Mouse (Mus musculus) MEL-GATA-1-ER (cell line): ENCODE measurements around the gene Zfp592.

ENCODE experiments used
- DNase-seq: peaks from one replicate; pipeline ENCODE4 v3.0.0-alpha.2; 2012; ENCODE audit warnings: low read depth; ENCODE audit errors: extremely low read depth

The Zfp592 gene

DNA sequence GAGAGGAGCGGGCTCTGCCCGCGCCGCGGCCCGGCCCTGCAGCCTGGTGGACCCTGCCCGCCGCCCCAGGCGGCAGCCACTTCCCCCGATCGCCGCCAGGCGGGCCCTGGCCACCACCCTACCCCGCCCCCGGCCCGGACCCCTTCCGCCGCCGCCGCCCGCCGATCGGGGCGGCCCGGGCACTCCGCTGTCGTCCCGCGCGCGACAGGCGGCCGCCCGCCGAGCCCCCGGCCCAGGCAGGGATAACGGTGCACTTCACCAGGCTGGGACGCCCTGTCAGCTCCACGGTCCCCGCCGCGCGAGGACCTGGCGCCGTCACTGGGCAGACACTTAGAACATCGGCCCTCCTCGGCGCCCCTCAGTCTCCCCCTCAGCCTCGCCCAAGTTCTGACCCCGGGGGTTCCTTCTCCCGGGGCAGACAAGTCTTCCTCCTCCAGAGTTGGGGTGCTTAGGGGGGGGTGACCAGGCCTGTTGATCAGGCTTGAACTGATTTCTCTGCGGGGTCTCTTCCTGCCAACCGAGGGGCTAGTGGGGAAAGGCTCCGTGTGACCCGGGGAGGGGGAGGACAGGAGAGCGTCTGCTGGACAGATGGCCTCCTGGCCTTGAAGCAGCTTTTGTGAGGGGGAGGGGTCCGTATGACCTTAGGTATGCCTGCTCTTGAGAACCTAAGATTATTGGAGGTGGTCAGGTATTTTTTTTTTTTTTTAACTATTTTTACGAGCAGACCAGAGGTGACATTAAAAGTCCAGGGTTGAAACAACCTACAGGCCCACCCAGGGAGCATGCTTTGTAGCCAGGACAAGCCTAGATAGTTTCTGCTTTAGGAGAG is 567 bp downstream of the Zfp592 start:
- DNase-seq, result no peak

DNA sequence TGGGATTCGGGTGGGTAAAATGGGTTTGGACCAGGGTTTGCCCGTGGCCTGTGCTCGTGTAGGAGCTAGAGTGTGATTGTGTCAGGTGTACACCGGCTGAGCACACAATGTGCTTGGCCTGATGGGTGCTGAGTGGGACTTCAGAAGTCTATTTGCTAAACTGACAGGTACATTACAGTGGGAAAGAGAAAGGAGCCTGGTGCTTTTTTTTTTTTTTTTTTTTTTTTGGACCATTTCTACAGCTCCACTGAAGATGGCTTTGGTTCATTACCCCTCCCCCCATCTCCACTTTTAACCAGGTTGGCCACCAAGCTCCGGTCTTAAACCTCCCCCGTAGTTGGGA is 1.2 kb downstream of the Zfp592 start:
- DNase-seq, result no peak

DNA sequence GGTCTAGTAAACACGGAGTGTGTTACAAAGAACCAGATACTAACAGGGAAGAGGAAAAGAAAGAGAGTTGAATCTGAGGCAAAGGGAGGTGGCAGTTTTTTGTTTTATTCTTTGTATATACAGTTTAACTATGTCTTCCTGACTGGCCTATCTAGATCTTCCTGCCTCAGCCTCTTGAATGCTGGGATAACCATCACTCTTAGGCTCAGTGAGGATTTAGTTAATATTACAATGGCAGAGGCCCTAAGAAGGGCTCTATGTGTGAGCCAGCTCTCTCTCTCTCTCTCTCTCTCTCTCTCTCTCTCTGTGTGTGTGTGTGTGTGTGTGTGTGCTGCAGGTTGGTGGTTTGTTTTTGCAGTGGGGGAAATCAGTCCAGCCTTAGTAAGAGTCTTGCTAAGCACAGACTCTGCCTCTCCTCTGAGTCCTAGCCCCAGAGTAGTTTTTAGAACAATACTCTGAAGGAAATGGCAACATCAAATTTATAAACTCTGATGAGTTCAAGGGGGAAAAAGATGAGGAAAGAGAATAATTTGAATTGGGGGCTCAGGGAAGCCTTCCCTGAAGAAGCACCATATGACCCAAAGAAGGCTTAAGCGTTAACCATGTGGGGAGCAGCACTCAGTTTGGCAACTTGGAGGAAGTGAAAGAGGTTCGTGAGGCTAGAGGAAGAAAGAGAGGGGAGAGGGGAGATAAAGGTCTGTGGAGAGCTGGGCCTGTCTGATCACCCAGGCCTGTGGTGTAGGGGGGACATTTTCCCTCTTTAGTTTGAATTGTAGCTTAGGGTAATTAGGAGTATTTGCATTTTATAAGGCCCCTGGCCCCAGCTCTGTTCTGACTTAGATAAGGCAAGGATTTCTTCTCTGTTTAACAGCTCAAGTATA is 2.0 kb downstream of the Zfp592 start:
- DNase-seq, result peak; percentile 86

DNA sequence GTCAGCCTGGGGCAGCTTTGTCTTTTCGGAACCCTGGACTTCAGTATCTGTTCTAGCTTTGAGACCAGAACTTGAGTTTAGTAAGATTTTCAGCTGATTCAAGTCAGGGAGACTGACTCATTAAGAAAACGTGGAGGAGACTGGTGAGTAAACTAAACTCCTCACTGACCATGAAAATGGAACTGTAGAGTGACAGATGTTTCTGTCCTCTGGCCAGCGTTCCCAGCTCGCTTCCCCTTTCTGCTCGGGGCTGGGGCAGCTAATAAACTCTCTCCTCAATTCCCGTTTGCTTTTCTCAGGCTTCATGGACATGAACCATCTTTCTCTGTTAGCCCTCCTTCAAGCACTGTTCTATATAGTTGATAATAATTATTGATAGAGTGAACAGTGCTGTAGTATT is 4.3 kb downstream of the Zfp592 start:
- no peak for DNase-seq

DNA sequence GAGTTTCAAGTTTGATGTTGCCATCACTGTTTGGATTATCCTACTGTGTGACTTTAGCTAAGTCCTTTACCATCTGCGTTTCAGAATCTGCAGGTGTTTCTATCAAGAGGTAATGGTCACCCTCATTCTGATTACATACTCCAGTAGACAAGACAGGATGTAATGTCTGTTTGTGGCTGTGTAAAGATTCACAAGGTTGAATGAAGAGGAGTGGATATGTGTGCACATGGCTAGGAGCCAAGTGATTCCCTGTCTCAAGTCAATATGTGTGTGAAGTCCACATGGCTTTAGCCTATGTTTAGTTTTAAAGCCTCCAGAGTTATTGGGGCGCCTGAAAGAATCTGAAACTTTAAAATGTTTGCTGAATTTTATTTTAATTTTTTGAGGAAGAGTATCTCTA is 6.1 kb downstream of the Zfp592 start:
- no peak for DNase-seq

DNA sequence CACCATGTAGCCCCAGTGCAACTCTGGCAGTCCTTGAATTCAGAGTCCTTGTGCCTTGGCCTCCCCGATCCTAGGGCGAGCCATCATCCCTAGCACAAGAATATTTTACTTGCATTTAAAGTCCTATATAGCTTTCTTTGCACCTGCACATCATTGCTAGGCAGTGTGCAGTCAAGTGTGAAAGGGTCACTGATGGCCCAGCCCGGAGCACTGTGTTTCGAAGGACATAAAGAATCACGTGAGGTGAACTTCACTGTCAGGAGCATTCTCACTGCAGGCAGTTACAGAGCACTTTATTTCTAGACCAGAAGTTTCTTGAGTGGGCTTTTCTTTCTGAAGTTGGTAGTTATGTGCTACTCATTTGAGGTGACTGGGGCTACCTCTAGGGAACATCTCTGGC is 8.4 kb downstream of the Zfp592 start:
- DNase-seq, result no peak

DNA sequence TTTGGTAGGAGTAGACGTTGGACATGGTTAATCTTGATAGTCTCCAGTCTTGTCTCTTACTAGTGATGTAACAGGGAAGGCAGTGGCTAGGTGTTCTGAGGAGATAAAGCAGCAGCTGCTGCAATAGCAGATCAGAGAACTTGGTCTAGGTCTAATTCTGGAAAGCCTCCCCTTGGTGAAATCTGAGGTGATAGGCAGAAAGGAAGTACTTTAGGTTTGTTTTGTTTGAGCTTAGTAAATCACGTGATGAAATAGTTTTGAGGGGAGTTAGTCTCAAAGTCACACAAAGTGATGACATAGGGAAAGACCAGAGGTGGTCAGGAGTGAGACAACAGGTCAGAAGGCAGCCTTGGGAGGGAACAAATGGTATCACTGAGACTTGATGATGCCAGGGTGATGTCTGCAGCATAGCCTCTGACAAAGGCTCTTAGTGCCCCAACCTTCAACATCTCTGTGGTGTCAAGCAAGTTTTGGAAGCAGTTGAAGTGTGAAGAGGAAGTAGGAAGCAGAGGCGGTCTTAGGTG is 11.1 kb downstream of the Zfp592 start:
- DNase-seq, result peak; percentile 53

DNA sequence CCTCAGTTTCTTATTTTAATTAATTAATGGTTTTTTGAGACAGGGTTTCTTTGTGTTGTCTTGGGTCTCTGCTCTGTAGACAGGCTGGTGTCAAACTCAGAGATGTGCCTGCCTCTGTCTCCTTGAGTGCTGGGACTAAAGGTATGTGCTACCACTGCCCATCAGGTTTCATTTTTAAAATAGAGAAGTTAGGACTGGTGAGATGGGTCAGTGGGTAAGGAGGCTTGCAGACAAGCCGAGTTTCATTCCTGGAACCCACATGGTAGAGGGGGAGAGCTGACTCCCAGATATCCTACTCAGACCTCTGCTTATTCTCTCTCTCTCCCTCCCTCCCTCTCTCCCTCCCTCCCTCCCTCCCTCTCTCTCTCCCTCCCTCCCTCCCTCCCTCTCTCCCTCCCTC is 12.5 kb downstream of the Zfp592 start:
- no peak for DNase-seq

DNA sequence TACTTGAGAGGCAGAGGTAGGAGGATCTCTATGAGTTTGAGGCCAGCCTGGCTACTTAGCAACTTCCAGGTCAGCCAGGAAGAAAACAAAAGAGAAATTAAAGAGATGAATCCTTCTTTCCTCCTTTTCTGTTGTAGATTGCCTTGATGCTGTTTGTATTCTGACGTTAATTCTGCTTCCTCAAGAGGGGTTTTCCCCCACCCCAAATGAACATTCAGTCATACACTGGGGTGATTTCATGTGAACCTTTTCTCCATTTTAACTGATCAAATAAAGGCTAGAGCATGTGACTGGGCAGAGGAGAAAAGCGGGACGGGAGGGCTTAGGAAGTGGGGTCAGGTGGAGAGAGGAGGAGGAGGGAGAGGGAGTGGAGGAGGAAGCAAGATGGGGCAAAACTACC is 14.8 kb downstream of the Zfp592 start:
- no peak for DNase-seq

DNA sequence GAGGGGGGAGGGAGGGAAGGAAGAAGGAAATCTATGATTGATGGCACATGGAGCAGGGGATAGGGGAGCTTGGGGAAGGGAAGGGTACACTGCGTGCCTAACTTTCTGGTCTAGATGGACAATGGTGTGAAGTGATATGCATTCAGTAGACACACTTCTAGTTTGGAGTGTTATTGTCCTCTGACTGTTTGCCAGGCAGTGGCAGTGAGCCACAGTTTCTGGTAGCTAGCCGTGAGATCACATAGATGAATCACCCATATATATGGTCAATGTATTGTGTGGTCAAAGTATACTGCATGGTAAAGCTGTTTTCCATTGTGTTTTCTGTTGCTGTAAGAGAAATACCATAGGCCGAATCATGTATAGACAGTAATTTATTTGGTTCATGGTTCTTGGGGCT is 18.1 kb downstream of the Zfp592 start:
- DNase-seq, result no peak

DNA sequence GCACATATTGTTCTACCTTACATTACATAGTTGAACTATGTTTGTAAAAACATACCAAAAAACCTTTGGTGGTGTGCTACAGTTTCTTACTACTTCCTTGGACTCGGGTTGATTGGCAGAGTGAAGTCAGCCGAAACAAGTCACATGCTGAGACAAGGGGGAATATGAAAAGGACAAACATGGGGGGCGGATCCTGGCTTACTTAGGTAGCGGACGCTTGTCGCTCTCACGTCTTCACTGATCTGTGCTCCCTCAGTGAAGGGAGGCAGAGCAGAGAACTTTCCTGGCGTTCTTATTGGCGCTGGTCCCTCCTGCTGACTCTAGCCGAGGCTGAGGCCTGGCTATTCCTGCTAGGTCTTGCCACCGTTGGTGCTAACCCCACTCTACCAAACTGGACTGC is 26.8 kb downstream of the Zfp592 start:
- DNase-seq, result no peak

DNA sequence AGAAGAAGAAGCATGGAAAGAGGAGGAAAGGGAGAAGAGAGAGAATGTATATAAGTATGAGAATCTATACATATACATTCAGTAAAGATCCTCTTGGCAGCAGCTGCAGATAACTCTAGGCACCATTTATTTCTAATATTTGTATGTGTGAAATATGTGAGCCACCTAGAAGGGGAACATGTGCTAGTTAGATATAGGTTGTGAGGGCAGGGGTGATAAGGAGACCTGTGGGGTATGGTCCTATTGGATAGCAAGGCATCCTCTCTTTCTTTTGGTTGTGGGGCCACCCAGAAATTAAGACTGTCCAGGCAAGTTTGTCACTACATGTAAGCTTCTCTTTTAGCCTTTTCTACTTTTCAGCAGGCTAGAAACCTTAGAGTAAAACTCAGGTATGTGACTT is 29.2 kb downstream of the Zfp592 start:
- DNase-seq, result no peak

DNA sequence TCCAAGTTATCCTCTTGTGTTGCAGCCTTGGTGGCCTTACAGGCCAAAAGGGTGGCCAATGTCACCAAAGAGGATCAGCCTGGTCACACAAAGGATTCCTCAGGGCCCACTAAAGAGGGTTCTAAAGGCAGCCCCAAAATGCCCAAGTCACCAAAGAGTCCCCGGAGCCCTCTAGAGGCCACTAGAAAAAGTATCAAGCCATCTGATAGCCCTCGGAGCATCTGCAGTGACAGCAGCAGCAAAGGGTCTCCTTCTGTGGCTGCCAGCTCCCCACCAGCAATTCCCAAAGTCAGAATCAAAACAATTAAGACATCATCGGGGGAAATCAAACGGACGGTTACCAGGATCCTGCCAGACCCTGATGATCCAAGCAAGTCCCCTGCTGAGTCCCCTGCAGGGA is 30.6 kb downstream of the Zfp592 start:
- DNase-seq, result no peak

DNA sequence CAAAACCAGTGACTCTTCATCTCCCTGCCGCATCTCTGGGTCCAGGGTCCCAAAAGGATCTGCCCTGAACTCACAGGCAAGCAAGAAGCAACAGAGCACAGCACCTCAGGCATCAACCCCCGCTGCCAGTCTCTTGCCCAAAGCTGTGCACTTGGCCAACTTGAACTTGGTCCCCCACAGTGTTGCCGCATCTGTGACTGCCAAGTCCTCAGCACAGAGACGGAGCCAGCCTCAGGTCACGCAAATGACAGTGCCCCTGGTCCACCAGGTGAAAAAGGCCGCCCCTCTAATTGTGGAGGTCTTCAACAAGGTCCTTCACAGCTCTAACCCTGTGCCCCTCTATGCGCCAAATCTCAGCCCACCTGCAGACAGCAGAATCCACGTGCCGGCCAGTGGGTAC is 31.2 kb downstream of the Zfp592 start:
- DNase-seq, result no peak

DNA sequence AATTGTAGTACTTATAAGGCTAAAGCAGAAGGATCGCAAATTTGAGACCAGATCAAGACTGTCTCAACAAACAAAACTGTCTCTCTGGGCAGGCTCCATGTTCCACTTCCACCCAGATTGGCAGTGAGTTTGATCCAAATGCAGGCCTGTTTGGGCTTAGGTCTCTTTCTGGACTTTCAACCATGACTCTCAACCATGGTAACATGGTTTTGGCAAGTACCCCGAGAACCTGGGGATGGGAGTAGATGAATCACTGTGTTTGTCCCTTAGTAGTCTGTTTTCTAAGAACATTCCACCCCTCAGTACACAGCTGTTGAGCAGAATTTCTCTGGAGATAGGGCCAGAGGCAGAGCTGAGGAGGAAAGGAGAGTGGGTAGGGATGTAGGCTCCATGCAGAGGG is 32.3 kb downstream of the Zfp592 start:
- DNase-seq, result no peak

DNA sequence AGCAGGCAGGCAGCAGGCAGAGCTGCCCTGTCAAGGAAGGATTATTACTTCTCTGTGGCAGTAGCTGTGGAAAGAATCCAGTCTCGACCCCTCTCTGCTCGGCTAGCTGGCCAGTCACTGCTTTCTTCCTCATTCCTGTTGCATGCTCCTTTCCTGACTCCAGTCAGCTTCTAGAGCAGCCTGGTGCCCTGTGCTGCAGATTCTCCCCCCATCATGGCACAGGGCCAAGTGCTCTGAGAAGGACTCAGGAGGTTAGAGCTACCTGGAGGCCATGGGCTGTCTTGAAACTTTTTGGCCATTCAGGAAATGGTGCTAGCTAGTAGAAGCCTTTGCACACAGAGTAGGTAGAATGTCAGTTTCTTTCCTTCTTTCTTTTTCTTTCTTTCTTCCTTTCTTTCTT is 46.2 kb downstream of the Zfp592 start:
- DNase-seq, result no peak

DNA sequence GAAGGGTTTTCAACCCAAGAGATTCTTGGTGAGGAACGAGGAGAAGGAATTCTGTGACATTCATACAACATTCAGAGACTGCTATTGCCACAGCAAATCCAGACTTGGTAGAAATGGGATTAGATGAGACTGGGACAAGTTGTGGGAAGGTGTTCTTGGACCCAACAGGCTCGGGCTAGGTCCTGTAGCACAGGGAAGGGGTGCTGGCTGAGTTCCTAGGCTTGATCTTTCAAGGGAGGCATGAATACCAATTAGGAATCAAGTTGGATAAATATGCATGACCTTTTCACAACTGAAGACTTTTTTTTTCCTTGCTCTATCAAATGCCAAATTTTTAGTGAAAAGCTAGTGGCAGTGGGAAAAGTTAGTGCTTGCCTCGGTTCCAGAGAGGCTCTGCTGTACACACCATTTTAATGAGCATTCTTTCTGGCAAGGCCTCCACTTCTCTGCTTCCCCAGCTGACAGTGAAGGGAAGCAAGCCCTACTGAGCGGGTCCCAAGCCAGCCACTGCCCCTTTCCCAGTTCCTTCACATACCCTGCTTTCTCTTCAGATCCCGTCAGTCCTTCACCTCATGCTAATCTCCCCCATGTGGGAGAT is 49.6 kb downstream of the Zfp592 start:
- DNase-seq, result no peak

DNA sequence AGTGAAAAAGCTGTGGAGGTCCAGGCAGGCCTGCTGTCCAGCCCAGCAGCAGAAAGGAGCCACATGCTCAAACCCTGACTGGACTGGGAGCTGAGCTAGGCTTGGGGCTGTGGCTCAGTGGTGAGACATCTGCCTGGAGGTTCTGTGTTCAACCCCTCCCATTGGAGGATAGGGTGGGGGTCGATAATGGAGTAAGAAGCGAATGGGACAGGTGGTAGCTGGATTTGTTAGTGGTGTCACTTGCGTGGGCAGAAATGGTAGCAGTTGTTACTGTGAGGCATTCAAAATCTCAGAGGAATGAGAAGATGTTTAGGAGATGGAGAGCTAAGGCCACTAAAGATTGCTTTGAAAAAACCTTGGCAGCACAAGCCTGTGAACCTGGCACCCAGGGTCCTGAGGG is 54.4 kb downstream of the Zfp592 start:
- DNase-seq, result no peak

DNA sequence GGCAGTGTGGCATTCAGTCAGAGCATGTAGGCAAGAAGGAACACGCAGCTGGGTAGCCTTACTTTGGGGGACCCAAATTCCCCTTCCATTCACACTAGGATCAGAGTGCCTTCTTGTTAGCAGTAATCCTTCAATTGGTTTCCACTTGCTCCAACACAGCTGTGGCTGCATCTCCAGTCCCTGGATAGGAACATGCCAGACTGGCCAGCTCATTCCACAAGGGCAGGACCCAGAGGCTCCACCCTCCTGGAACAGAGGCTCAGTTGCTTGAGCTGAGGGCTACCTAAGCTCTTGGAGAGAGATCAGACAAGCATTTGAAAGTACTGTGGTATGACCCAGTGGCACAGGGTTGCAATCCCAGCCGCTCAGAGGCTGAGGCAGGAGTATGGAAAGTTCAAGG is 55.0 kb downstream of the Zfp592 start:
- no peak for DNase-seq

DNA sequence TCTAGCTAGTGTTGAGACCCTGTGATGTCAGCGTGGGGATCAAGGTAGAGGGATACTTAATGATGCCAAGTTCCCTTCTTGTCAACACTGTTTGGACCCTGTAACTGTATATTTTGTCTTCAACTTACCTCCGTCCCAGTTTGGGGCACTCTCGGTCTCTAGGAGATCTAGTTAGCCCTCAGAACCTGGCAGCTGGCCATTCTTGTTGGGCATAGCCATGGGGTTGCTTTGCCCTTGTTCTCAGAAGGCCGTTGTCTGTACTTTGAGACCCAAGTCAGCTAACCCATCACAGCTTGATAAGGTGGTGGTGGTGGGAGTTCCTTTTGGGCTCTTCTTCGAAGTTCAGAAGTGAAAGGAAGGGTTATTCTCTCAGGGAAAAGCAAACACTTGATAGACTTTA is 56.5 kb downstream of the Zfp592 start:
- no peak for DNase-seq

DNA sequence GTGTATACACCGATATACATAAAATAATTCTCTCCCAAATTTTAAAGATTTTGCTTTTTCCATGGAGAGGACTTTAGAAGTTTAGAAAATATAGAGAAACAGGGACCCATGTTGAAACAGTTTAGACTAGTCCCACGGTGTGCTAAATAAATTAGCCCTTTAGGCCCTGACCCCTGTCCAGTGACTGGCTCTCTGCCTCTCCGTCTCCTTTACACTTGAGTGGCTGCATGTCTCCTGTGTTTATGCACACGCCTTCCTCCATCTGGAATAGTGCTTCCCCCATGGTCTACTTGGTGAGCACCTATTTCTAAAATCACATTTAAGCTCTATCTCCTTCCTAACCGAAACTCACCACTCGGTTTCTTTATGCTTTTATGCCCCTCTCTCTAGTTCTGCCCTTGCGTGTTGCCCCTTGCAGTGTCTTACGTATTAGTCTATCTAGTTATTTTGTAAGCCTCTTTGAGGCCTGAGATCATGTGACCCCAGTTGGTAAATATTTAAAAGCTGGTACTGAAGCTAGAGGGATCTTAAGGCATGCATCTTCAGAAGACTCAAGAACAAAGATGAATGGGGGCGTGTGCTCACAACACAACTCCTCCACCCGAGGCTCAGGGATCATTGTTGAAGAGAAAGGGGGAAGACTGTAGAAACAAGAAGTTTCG is 62.4 kb downstream of the Zfp592 start:
- DNase-seq, result no peak

DNA sequence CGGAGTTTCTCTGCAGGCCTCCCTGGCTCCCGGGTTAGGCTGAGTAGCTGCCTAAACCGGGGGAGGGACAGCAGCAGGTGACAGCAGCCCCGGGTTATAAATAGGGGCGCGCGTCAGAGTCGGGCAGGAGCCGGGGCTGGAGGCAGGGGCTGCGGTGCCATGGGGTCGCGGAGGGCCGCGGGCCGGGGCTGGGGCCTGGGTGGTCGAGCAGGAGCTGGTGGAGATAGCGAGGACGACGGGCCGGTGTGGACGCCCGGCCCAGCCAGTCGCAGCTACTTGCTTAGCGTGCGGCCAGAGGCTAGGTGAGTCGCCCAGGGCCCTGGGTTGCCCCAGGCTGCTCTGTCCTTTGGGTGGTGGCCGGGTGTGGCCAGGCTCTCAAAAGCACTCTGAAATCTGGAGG is 64.0 kb downstream of the Zfp592 start, which contains the start of gene Alpk3:
Alpk3 (plus strand) TSS at position 130 of the 400 bp plus-strand sequence.
- no peak for DNase-seq
